Mouse (Mus musculus): ENCODE measurements around the gene Tpra1. TPM values are rescaled to one million over a fixed set of nuclear protein-coding genes. Genes with fewer than 3 reads are reported as not detected.

Gene Tpra1
- polyA plus RNA-seq, 1 experiment from 2014 or later, result 45.4 TPM

DNA sequence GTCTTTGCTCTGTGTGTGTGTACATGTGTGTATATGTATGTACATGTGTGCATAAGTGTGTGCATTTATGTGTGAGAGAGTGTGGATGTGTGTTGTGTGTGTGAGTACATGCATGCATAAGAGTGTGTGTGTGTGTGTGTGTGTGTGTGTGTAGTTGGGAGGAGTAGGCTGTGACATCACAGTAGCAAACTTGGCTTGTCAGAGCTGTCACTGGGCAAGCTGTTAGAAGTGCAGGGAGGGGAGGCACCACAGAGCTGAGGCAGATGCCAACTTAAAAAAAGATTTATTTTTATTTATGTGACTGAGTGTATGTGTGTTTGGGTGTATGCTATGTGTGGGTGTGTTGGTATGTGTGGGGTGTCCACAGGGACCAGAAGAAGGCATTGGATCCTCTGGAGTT, 11.4 kb downstream of the Tpra1 start:
- Histone ChIP-seq H3K4me2 (no peak overlapping the region), H3K27me3 (no peaks in the 10 kb centered on the region), H3K9ac (no peak overlapping the region), H3K4me1 (no peaks in the 10 kb centered on the region), H3K36me3 (ENCODE audit: poor library complexity, severe bottlenecking) (peaks cover 34% of the 10 kb centered on the region), H3K9me3 (replicated peaks) (no peaks in the 10 kb centered on the region), H3K4me3 (no peak overlapping the region), H3K27ac (no peak overlapping the region)
- 0 out of 2 replicates have a peak, but pooled peaks have one; percentile 13 for ATAC-seq

DNA sequence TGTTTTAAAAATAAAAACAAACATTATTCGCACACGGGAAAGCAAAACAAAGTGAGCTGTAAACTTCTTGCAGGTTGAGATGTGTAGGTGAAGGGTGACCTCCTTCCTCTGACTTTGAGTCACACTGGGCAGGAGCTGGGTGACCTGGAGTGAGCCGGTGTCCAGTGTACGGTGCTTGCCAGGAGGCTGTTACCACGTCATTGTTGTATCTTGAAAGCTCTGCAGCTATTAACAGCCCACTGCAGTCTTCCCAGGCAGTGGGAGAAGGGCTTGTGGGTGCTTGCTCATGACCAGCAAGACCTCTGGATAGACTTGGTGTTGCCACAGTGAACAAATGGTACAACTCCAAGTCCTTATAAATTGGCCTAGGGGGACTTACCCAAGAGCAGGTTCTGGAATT, 12.7 kb downstream of the Tpra1 start:
- 0 out of 2 replicates have a peak, but pooled peaks cover 3% of the 10 kb centered on the region for H3K4me1 ChIP-seq
- no peaks in the 10 kb centered on the region for H3K9me3 ChIP-seq (replicated peaks)
- no peak for ATAC-seq
- no peak overlapping the region for H3K4me3 ChIP-seq
- 79% methylated on average over 5 of the region's 5 CpGs for WGBS
- no peak overlapping the region for H3K27ac ChIP-seq
- H3K4me2 ChIP-seq, result no peak overlapping the region
- no peak overlapping the region for H3K9ac ChIP-seq
- peaks cover 30% of the 10 kb centered on the region for H3K36me3 ChIP-seq (ENCODE audit: poor library complexity, severe bottlenecking)
- H3K27me3 ChIP-seq, result no peaks in the 10 kb centered on the region

GRCm38 (mm10) chr6:88915510-88915909, 13.5 kb downstream of the Tpra1 start:
- H3K9me3 ChIP-seq (replicated peaks), result no peaks in the 10 kb centered on the region
- ATAC-seq, result no peak
- 0 out of 2 replicates have a peak, but pooled peaks cover 3% of the 10 kb centered on the region for H3K4me1 ChIP-seq
- H3K27ac ChIP-seq, result no peak overlapping the region
- H3K36me3 ChIP-seq (ENCODE audit: poor library complexity, severe bottlenecking), result peaks cover 23% of the 10 kb centered on the region
- H3K9ac ChIP-seq, result no peak overlapping the region
- WGBS, result 91% methylated on average over 4 of the region's 4 CpGs
- no peaks in the 10 kb centered on the region for H3K27me3 ChIP-seq
- no peak overlapping the region for H3K4me2 ChIP-seq
- no peak overlapping the region for H3K4me3 ChIP-seq

DNA sequence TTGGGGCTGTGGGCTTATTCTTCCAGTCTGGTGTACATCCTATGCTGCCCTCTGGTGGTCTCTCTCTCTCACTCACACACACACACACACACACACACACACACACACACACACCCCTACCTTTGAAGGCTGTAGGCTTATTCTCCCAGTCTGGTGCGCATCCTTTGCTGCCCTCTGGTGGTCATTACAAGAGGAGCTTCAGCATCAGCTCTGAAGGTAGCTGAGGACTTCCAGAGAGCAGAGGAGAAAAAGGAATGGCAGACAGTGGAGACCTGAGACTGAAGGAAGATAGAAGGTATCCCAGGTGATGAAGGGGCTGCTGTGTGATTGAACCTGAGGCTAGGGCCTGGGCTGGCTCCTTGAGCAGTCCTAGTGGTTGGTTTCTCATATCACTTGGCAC, 14.1 kb downstream of the Tpra1 start:
- peak; percentile 44; the same call in 1 of the 2 replicates for ATAC-seq
- no peak overlapping the region for H3K27ac ChIP-seq
- peaks cover 16% of the 10 kb centered on the region for H3K36me3 ChIP-seq (ENCODE audit: poor library complexity, severe bottlenecking)
- no peak overlapping the region for H3K9ac ChIP-seq
- H3K4me1 ChIP-seq, result 0 out of 2 replicates have a peak, but pooled peaks cover 3% of the 10 kb centered on the region
- 67% methylated on average over 1 of the region's 1 CpGs for WGBS
- H3K4me2 ChIP-seq, result no peak overlapping the region
- no peaks in the 10 kb centered on the region for H3K27me3 ChIP-seq
- no peak overlapping the region for H3K4me3 ChIP-seq
- no peaks in the 10 kb centered on the region for H3K9me3 ChIP-seq (replicated peaks)

DNA sequence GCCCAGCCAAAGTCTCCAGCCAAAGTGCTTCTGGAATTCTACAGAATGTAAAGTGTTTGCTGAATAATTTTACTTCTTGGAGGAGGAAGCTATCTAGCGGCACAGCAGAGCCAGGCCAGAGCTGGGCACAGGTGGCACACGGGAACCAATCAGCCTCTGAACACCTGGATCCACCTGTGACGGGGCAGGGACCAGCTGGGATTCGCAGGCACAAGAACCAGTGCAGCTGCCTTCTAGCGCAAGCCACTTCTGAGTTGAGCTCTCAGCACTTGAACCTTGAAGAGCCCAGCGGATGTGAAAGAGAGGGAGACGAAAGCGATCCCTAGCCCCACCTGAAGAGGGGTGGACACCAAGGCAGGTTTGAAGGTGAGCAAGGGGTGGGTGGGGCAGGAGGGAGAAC, 16.8 kb downstream of the Tpra1 start:
- no peak overlapping the region for H3K4me3 ChIP-seq
- no peak overlapping the region for H3K27ac ChIP-seq
- peaks cover 3% of the 10 kb centered on the region; the same call in 1 of the 2 replicates for H3K4me1 ChIP-seq
- no peaks in the 10 kb centered on the region for H3K9me3 ChIP-seq (replicated peaks)
- no peaks in the 10 kb centered on the region for H3K27me3 ChIP-seq
- no peak overlapping the region for H3K9ac ChIP-seq
- H3K36me3 ChIP-seq (ENCODE audit: poor library complexity, severe bottlenecking), result no peaks in the 10 kb centered on the region
- ATAC-seq, result no peak
- 78% methylated on average over 8 of the region's 8 CpGs for WGBS
- no peak overlapping the region for H3K4me2 ChIP-seq

DNA sequence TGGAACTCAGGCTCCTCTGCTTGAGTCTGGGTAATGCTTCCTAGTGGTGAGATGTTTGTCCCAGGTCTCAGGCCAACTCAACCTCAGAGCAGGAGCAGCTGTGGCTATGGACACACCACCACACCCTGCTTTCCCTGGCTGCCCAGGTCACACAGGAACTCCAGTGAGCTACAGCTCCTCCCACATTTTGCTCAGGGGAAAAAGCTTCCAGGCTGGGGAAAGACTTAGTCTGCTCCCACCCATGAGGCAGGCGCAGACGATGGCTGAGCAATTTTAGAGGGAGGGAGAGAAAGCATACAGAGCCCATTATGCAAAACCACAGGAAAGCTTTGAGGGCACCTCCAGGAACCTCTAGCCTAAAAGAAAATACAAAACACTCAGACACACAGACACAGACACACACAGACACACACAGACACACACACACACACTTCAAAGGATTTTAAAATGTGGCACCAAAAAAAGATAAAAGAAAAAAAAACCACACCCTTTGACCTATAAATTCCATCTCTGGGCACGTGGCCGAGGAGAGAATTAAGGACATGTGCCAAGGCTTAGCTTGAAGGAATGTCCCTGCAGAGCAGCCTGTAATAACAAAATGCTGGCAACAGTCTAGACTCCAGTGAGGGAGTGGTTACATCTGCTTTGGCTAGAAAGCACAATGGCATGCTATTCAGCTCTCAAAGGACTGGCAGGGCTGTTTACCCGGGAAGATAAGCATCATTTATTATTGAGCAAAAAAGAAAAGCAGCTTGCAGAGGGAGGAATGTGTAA, 22.6 kb downstream of the Tpra1 start:
- no peaks in the 10 kb centered on the region for H3K36me3 ChIP-seq (ENCODE audit: poor library complexity, severe bottlenecking)
- peak overlapping the region; percentile 88 for H3K27ac ChIP-seq
- H3K4me3 ChIP-seq, result no peak overlapping the region
- no peak overlapping the region for H3K9ac ChIP-seq
- WGBS, result 2% methylated on average over 5 of the region's 5 CpGs
- no peak overlapping the region for H3K4me2 ChIP-seq
- peaks cover 52% of the 10 kb centered on the region for H3K4me1 ChIP-seq
- H3K27me3 ChIP-seq, result peaks cover 7% of the 10 kb centered on the region; the same call in 1 of the 2 replicates
- peak; percentile 68 for ATAC-seq
- H3K9me3 ChIP-seq (replicated peaks), result no peaks in the 10 kb centered on the region

DNA sequence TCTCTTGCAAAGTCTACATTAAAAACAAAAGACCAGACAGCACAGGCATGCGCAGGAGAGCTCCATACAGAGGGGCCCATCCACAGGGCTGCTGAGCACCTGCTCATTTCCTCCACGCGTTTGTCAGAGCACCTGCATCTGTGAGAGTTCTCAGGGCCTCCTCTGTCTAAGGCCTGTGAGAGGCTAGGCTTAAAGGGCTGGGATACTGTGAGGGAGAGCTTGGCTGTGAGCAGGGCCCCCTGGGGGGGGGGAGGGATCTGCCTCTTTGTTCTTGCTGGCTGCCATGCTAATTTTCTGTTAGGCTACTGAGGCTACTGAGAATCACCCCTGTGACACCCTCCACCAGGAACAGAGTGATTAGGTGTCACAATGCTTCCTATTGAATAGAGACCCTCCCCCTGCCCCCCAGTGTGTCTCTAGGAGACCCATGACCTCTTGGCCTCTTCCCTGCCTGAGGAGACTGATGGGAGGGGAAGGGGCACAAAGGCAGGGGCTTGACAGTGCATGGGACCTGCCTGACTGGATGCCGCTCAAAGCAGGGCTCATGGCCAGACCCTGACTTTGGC, 23.7 kb downstream of the Tpra1 start:
- Histone ChIP-seq H3K4me2 (peak overlapping the region; percentile 9; the same call in 1 of the 2 replicates), H3K9ac (peak overlapping the region; percentile 22; the same call in 1 of the 2 replicates), H3K4me1 (peaks cover 62% of the 10 kb centered on the region), H3K36me3 (ENCODE audit: poor library complexity, severe bottlenecking) (no peaks in the 10 kb centered on the region), H3K9me3 (replicated peaks) (no peaks in the 10 kb centered on the region), H3K4me3 (no peak overlapping the region), H3K27ac (peak overlapping the region; percentile 88), H3K27me3 (peaks cover 9% of the 10 kb centered on the region; the same call in 1 of the 2 replicates)
- peak; percentile 60 for ATAC-seq
- 6% methylated on average over 4 of the region's 4 CpGs for WGBS

DNA sequence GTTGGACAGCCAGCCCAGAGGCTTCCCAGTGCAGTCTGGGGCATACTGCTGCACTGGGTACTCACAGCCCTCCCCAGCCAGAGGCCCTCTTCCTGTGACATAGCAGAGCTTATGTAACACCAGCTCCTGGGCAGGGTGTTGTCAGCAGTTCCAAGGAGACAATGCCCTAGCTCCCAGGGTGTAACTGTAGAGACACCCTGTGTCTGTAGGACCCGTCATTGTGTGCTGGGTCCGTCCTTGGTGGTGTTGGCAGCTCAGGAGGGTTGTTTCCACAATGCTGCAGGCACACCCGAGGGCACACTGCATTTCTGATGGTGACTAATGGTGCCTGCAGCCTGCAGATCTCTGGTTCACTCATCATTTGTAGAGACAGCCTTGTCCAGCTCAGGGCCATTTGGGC, 24.8 kb downstream of the Tpra1 start:
- no peak for ATAC-seq
- Histone ChIP-seq H3K36me3 (ENCODE audit: poor library complexity, severe bottlenecking) (no peaks in the 10 kb centered on the region), H3K4me1 (peaks cover 62% of the 10 kb centered on the region), H3K27me3 (peaks cover 15% of the 10 kb centered on the region; the same call in 1 of the 2 replicates), H3K9me3 (replicated peaks) (no peaks in the 10 kb centered on the region), H3K4me3 (no peak overlapping the region), H3K9ac (no peak overlapping the region), H3K4me2 (no peak overlapping the region), H3K27ac (0 out of 2 replicates have a peak overlapping the region, but pooled peaks have one; percentile 3)
- 64% methylated on average over 3 of the region's 3 CpGs for whole genome bisulfite sequencing

DNA sequence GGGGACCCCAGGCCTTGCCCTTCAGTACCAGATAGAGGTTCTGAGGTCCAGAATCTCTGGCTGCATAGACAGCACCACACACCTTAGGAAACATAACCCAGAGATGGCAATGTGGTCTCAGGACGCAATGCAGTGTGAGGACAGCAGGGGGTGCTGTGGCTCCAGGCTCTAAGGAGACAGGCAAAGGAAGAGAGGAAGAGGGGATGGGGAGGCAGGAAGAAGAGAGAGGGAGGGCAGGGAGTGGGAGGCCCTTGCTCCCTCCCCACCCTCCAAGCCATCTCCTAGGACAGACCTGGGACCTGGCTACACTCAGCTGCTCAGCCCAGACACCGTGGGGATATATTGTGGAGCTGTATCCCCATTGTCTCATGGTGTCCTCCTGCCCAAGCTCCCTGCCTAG, 25.5 kb downstream of the Tpra1 start:
- Histone ChIP-seq H3K27me3 (peaks cover 15% of the 10 kb centered on the region; the same call in 1 of the 2 replicates), H3K9ac (no peak overlapping the region), H3K36me3 (ENCODE audit: poor library complexity, severe bottlenecking) (no peaks in the 10 kb centered on the region), H3K4me1 (peaks cover 62% of the 10 kb centered on the region), H3K27ac (no peak overlapping the region), H3K9me3 (replicated peaks) (no peaks in the 10 kb centered on the region), H3K4me3 (no peak overlapping the region), H3K4me2 (no peak overlapping the region)
- peak; percentile 36 for ATAC-seq
- WGBS, result 10% methylated on average over 2 of the region's 2 CpGs

GRCm38 (mm10) chr6:88928026-88928425, 26.0 kb downstream of the Tpra1 start:
- Histone ChIP-seq H3K4me3 (no peak overlapping the region), H3K9ac (no peak overlapping the region), H3K4me1 (peaks cover 62% of the 10 kb centered on the region), H3K27me3 (peaks cover 15% of the 10 kb centered on the region; the same call in 1 of the 2 replicates), H3K36me3 (ENCODE audit: poor library complexity, severe bottlenecking) (no peaks in the 10 kb centered on the region), H3K4me2 (no peak overlapping the region), H3K27ac (no peak overlapping the region), H3K9me3 (replicated peaks) (no peaks in the 10 kb centered on the region)
- WGBS, result 81% methylated on average over 1 of the region's 1 CpGs
- no peak for ATAC-seq

- Histone ChIP-seq H3K4me2 (no peak overlapping the region), H3K27ac (peak overlapping the region; percentile 55; the same call in 1 of the 2 replicates), H3K36me3 (ENCODE audit: poor library complexity, severe bottlenecking) (no peaks in the 10 kb centered on the region), H3K4me3 (no peak overlapping the region), H3K9me3 (replicated peaks) (no peaks in the 10 kb centered on the region), H3K27me3 (peaks cover 16% of the 10 kb centered on the region; the same call in 1 of the 2 replicates), H3K9ac (no peak overlapping the region), H3K4me1 (peaks cover 62% of the 10 kb centered on the region)
- no peak for ATAC-seq
- 67% methylated on average over 5 of the region's 5 CpGs for WGBS
Measured at GRCm38 (mm10) chr6:88928576-88928975, 26.5 kb downstream of the Tpra1 start.

DNA sequence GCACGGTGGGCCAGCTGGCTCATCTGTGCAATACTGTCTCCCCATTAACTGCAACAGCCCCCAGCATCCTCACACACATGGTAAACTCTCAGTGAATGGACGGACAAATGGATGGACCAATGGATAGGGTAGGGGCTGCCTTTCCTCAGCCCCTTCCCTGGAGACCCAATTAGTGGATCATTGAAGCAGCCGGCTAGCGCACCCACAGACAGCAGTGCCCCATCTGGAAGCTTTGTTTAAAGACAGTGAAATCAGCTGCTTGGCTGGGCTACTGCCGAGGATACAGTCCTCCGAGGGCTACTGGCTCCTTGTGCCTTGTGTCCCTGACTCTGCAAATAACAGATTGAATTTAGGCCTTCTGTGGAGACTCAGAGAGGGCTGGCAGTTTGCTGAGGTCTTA, 27.4 kb downstream of the Tpra1 start:
- Histone ChIP-seq H3K36me3 (ENCODE audit: poor library complexity, severe bottlenecking) (no peaks in the 10 kb centered on the region), H3K9ac (0 out of 2 replicates have a peak overlapping the region, but pooled peaks have one; percentile 4), H3K9me3 (replicated peaks) (no peaks in the 10 kb centered on the region), H3K4me3 (no peak overlapping the region), H3K4me1 (peaks cover 63% of the 10 kb centered on the region), H3K27me3 (peaks cover 23% of the 10 kb centered on the region; the same call in 1 of the 2 replicates), H3K27ac (peak overlapping the region; percentile 55), H3K4me2 (no peak overlapping the region)
- WGBS, result 31% methylated on average over 6 of the region's 6 CpGs
- ATAC-seq, result no peak; the same call in 1 of the 2 replicates

Measured in forebrain, embryonic 13.5 days (tissue).